ENCODE assay signal across 11 mouse cellular contexts in the genomic region with DNA sequence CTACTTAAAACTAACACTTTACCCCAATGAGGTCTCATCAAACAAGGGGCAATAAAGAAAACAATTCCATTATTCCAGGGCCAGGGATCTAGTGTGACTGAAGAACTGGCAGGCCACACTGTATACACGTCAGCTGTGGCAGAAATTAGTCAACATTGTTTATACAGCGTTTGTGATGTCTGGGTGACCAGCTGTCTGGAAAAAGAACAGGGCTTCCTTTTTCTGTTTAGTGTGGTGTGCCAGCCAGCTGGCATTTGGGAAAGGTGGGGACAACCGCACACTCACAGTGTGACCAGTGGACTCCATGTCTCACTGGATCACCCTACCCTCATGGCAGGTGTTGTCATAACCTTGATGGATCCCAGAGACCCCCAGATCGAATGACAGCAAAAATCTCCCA.
DNase-seq lines count a peak whose midpoint lies in the region; ATAC-seq and TF ChIP-seq lines count a peak whose summit lies in the region.
"Had no signal": no experiment of that assay in that cellular context is flagged by ENCODE, and none has a peak within 500 bp of the region (broad histone marks: within the 10 kb centered on the region; RNA-seq: fewer than 3 reads in every experiment).

No protein-coding gene starts in this region.

- H3K27ac ChIP-seq in lung, embryonic 14.5 days (ENCODE audit: low read depth), result no peak overlapping the region
- H3K27ac ChIP-seq in neural tube, embryonic 15.5 days (replicated peaks), result no peak overlapping the region
- H3K27ac ChIP-seq: limb, embryonic 12.5 days had no signal

- no peaks in the 10 kb centered on the region for H3K36me3 ChIP-seq in lung, embryonic 14.5 days (ENCODE audit: insufficient read depth)
- no peaks in the 10 kb centered on the region for H3K36me3 ChIP-seq in neural tube, embryonic 15.5 days
- H3K36me3 ChIP-seq: limb, embryonic 12.5 days had no signal

- 41% methylated on average over 4 of the region's 4 CpGs for WGBS in lung, embryonic 14.5 days
- WGBS in neural tube, embryonic 15.5 days, result 67% methylated on average over 4 of the region's 4 CpGs

- intact Hi-C loops in gastrocnemius, postnatal 14 days (cut with DNase I; ENCODE audit: low total_unique reads), result no loop called here
- intact Hi-C loops in gastrocnemius, postnatal 36 days (cut with DNase I), result loop anchor here (5.0 kb wide), 1 partner anchor 34 kb away; no protein-coding TSS in a partner anchor

- peak; percentile 73 for ATAC-seq in lung, embryonic 14.5 days (ENCODE audit: insufficient read depth)
- no peak for ATAC-seq in neural tube, embryonic 15.5 days (ENCODE audit: low FRiP score)
- ATAC-seq: midbrain, embryonic 16.5 days had no signal

- no peaks in the 10 kb centered on the region for H3K4me1 ChIP-seq in lung, embryonic 14.5 days (ENCODE audit: insufficient read depth)
- H3K4me1 ChIP-seq in neural tube, embryonic 15.5 days, result no peaks in the 10 kb centered on the region

- H3K9ac ChIP-seq in lung, embryonic 14.5 days, result no peak overlapping the region
- no peak overlapping the region for H3K9ac ChIP-seq in neural tube, embryonic 15.5 days (replicated peaks)
- H3K9ac ChIP-seq: limb, embryonic 12.5 days had no signal

- no peaks in the 10 kb centered on the region for H3K27me3 ChIP-seq in lung, embryonic 14.5 days (ENCODE audit: insufficient read depth, low read length)
- no peaks in the 10 kb centered on the region for H3K27me3 ChIP-seq in neural tube, embryonic 15.5 days (replicated peaks)
- H3K27me3 ChIP-seq: limb, embryonic 12.5 days had no signal

- no peak for TF ChIP-seq CTCF in lung, embryonic 14.5 days (IDR thresholded peaks at IDR 0.05; ENCODE audit: low read depth)

- H3K4me2 ChIP-seq in lung, embryonic 14.5 days, result no peak overlapping the region
- H3K4me2 ChIP-seq in neural tube, embryonic 15.5 days, result no peak overlapping the region
- H3K4me2 ChIP-seq: limb, embryonic 12.5 days had no signal

- no peaks in the 10 kb centered on the region for H3K9me3 ChIP-seq in lung, embryonic 14.5 days (ENCODE audit: low read depth, low read length)
- H3K9me3 ChIP-seq in neural tube, embryonic 15.5 days (replicated peaks), result no peaks in the 10 kb centered on the region
- H3K9me3 ChIP-seq: limb, embryonic 12.5 days had no signal

- H3K4me3 ChIP-seq in lung, embryonic 14.5 days (ENCODE audit: low read depth, low read length), result no peak overlapping the region
- H3K4me3 ChIP-seq in neural tube, embryonic 15.5 days (replicated peaks), result no peak overlapping the region
- H3K4me3 ChIP-seq: limb, embryonic 12.5 days had no signal

- DNase-seq in gastrocnemius, postnatal 14 days, result peak; percentile 22
- no peak for DNase-seq in gastrocnemius, postnatal 36 days
- peak; percentile 16 for DNase-seq in 3134 (ENCODE audit: extremely low read depth, insufficient read length, low spot score)
- DNase-seq in heart, adult 8-10 months (ENCODE audit: low spot score), result peak; percentile 50
- DNase-seq in lung, embryonic 14.5 days, result peak; percentile 68
- DNase-seq in thymus, postnatal 10 days (ENCODE audit: low spot score in 2 of 2), result no peak
- DNase-seq in thymus, postnatal 14 days, result no peak
- DNase-seq: kidney, adult 11 months had no signal

Comparison
In these comparisons a context has a peak if more than half of its experiments do, and no peak if none do; other contexts are left out.
1. DNase-seq: peak in gastrocnemius, postnatal 14 days (single experiment), 3134 (single experiment), heart, adult 8-10 months (single experiment) and lung, embryonic 14.5 days (single experiment); none in gastrocnemius, postnatal 36 days (0 of 2), thymus, postnatal 10 days (0 of 2) and thymus, postnatal 14 days (single experiment).